Mouse (Mus musculus): ENCODE measurements around the gene Ikzf2.

Ikzf2 gene

GRCm38 (mm10) chr1:69659779-69660178 lies 27.3 kb downstream of the Ikzf2 start:
- no peak for DNase-seq

- no peak for DNase-seq
These were observed 29.0 kb downstream of the Ikzf2 start for GRCm38 (mm10) chr1:69658051-69658450.

GRCm38 (mm10) chr1:69657455-69657854 lies 29.6 kb downstream of the Ikzf2 start:
- DNase-seq = peak; percentile 58

- DNase-seq = peak; percentile 35
These were observed 30.1 kb downstream of the Ikzf2 start for GRCm38 (mm10) chr1:69656929-69657328.

GRCm38 (mm10) chr1:69656047-69656782 lies 30.8 kb downstream of the Ikzf2 start:
- DNase-seq = no peak

- DNase-seq = no peak
These were observed 31.7 kb downstream of the Ikzf2 start for GRCm38 (mm10) chr1:69655368-69655767.

- DNase-seq = no peak
These were observed 32.1 kb downstream of the Ikzf2 start for GRCm38 (mm10) chr1:69654955-69655354.

- DNase-seq = no peak
These were observed 33.6 kb downstream of the Ikzf2 start for GRCm38 (mm10) chr1:69653419-69653818.

- DNase-seq = no peak
These were observed 43.9 kb downstream of the Ikzf2 start for GRCm38 (mm10) chr1:69643138-69643537.

GRCm38 (mm10) chr1:69641986-69642385 lies 45.1 kb downstream of the Ikzf2 start:
- DNase-seq = no peak

- DNase-seq = no peak
These were observed 48.7 kb downstream of the Ikzf2 start for GRCm38 (mm10) chr1:69638321-69638720.

- no peak for DNase-seq
These were observed 49.1 kb downstream of the Ikzf2 start for GRCm38 (mm10) chr1:69637907-69638306.

GRCm38 (mm10) chr1:69634259-69634658 lies 52.8 kb downstream of the Ikzf2 start:
- DNase-seq = no peak

- DNase-seq = no peak
These were observed 56.5 kb downstream of the Ikzf2 start for GRCm38 (mm10) chr1:69630508-69630907.

GRCm38 (mm10) chr1:69629513-69629912 lies 57.5 kb downstream of the Ikzf2 start:
- no peak for DNase-seq

GRCm38 (mm10) chr1:69612076-69612475 lies 75.0 kb downstream of the Ikzf2 start:
- no peak for DNase-seq

GRCm38 (mm10) chr1:69611204-69611725 lies 75.8 kb downstream of the Ikzf2 start:
- no peak for DNase-seq

GRCm38 (mm10) chr1:69610791-69611190 lies 76.3 kb downstream of the Ikzf2 start:
- no peak for DNase-seq

- DNase-seq = no peak
These were observed 78.2 kb downstream of the Ikzf2 start for GRCm38 (mm10) chr1:69608846-69609245.

GRCm38 (mm10) chr1:69606844-69607243 lies 80.2 kb downstream of the Ikzf2 start:
- no peak for DNase-seq

GRCm38 (mm10) chr1:69604213-69604612 lies 82.8 kb downstream of the Ikzf2 start:
- DNase-seq = no peak

GRCm38 (mm10) chr1:69600954-69601353 lies 86.1 kb downstream of the Ikzf2 start:
- no peak for DNase-seq

GRCm38 (mm10) chr1:69599074-69599772 lies 87.8 kb downstream of the Ikzf2 start:
- no peak for DNase-seq

- DNase-seq = no peak
These were observed 95.2 kb downstream of the Ikzf2 start for GRCm38 (mm10) chr1:69591889-69592288.
